Mouse (Mus musculus) skeletal muscle tissue, adult 2 months (tissue): ENCODE measurements around the gene Hspa1l.
"Not testable (repeated sequence)": the region's sequence is repeated elsewhere in the genome, so short reads cannot be mapped to it uniquely, and the experiment has no call there.

ENCODE experiments used
- DNase-seq: peaks from one replicate; pipeline ENCODE4 v3.0.0-alpha.2; 2012; ENCODE audit warnings: low read depth, low spot score

Hspa1l gene

GRCm38 (mm10) chr17:34972069-34972749 is at the start of gene Hspa1l, which contains the start of gene Hspa1a:
Hspa1l (plus strand) TSS chr17:34972703.
Hspa1a (minus strand) TSS chr17:34972156.
- DNase-seq: peak; percentile 86

GRCm38 (mm10) chr17:34922939-34923338 is 49.6 kb upstream of the Hspa1l start:
- no peak for DNase-seq

- no peak for DNase-seq
Measured at GRCm38 (mm10) chr17:34924258-34924657, 48.2 kb upstream of the Hspa1l start.

GRCm38 (mm10) chr17:34927306-34928019 is 45.0 kb upstream of the Hspa1l start:
- DNase-seq: no peak

- DNase-seq: no peak
Measured at GRCm38 (mm10) chr17:34928841-34929240, 43.7 kb upstream of the Hspa1l start.

- peak; percentile 97 for DNase-seq
Measured at GRCm38 (mm10) chr17:34931061-34931734, 41.3 kb upstream of the Hspa1l start, which contains the start of gene Neu1. Neu1 (plus strand) TSS chr17:34931253.

GRCm38 (mm10) chr17:34931735-34932098 is 40.8 kb upstream of the Hspa1l start:
- no peak for DNase-seq

- no peak for DNase-seq
Measured at GRCm38 (mm10) chr17:34932287-34932686, 40.2 kb upstream of the Hspa1l start.

GRCm38 (mm10) chr17:34934031-34934430 is 38.5 kb upstream of the Hspa1l start:
- DNase-seq: no peak

GRCm38 (mm10) chr17:34934830-34935229 is 37.7 kb upstream of the Hspa1l start:
- no peak for DNase-seq

GRCm38 (mm10) chr17:34937960-34938505 is 34.5 kb upstream of the Hspa1l start:
- no peak for DNase-seq

GRCm38 (mm10) chr17:34941344-34942041 is 31.0 kb upstream of the Hspa1l start:
- no peak for DNase-seq

GRCm38 (mm10) chr17:34943128-34943815 is 29.2 kb upstream of the Hspa1l start:
- DNase-seq: no peak

GRCm38 (mm10) chr17:34944362-34944761 is 28.1 kb upstream of the Hspa1l start:
- no peak for DNase-seq

GRCm38 (mm10) chr17:34946486-34947140 is 25.9 kb upstream of the Hspa1l start:
- no peak for DNase-seq

GRCm38 (mm10) chr17:34947606-34948005 is 24.9 kb upstream of the Hspa1l start:
- no peak for DNase-seq

- DNase-seq: not testable (repeated sequence)
Measured at GRCm38 (mm10) chr17:34948721-34949552, 23.6 kb upstream of the Hspa1l start.

GRCm38 (mm10) chr17:34949553-34949969 is 22.9 kb upstream of the Hspa1l start:
- DNase-seq: no peak
